Mouse (Mus musculus) thymus, postnatal 25 days (tissue): ENCODE data around the gene Macrod2.

ENCODE experiments used
- DNase-seq: peaks from one replicate; pipeline ENCODE4 v3.0.0; 2022

Gene Macrod2

DNA sequence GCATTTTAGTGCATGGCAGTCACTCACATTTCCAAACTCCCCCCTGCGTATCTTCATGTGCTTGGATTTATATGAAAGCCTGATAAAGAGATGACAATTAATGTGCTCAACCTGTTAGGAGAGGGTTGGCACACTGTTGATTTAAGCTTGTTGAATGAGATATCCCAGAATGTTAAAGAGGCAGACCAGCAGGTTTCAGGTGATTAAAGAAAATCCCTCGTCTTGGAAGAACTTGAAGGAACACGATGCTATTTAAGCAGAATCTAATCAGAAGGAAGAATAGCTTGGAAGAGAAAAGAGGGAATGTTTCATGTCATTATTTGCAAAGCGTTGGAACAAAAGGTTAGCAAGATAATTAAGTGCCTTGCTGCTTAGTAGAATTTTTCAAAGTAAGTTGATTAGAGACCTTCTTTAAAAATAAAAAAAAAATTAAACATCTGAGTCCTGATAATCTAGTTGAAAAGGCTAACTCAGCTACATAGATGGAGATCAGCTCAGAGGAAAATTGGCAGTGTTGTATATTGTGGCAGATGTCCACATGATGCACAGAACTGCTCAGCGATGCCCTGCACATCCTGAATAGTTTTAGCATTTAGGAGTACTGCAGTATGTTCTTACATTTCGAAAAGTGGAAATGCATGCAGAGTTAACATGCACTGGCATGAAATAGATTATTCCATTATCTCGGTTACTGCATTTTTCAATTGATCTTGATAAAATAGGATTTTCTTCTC lies 518.7 kb downstream of the Macrod2 start:
- no peak for DNase-seq

- DNase-seq: no peak
Observed at GRCm38 (mm10) chr2:140926922-140927321, 531.8 kb downstream of the Macrod2 start.

- DNase-seq: no peak
Observed at GRCm38 (mm10) chr2:140934483-140934882, 539.4 kb downstream of the Macrod2 start.

DNA sequence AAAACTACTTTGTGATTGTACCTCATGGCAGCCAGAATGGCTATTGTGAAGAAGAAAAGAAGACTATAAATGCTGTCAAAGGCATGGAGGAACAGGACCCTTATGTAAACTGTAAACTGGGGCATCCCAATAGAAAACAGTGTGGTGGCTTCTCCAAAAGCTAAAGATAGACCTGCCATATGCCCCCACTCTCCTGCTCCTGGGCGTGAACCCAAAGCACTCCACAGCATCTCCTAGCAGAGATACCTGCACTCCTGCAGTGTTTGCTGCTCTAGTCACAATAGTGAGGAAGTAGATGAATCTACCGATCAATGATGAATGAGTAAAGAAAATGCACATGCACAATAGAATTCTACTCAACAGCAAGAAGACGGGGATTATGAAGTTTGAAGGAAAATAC lies 554.4 kb downstream of the Macrod2 start:
- DNase-seq: no peak

DNA sequence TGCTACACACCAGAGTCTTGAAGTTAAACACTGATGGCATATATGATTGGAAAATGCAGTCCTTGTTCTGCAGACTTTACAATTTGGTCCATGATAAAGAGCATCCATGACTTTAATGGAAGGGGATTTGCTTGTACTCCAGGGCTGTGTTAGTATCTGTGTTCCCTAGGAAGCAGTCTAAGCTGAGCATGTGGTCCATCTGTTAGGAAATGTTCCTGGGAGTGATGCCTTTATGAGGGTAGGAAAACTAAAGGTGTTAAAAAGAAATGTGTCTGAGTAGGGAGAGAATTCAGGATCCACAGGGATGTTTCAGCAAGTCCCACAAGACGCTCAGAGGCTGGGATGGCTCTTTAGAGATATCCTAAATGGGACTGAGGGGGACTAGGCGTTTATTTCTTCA lies 564.1 kb downstream of the Macrod2 start:
- no peak for DNase-seq

DNA sequence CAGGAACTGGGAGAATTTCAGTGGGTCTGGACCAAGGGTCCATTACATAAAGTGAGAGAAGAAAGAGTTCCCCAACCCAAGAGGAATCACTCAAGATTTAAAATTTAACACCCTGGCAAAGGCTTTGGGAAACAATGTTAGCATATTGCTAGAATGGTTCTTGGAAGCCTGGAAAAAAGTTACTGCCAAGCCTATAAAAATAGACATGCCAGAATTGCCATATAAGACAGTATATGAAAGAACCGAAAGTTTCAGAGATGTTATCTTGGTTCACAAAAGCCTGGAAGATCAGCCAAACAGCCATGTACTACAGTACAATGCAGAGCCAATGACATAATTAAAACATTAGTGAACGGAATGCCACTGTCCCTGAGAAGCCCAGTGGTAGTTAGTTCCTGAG lies 575.1 kb downstream of the Macrod2 start:
- DNase-seq: no peak

GRCm38 (mm10) chr2:140971845-140972244 lies 576.7 kb downstream of the Macrod2 start:
- DNase-seq: no peak

- DNase-seq: no peak
Observed at GRCm38 (mm10) chr2:140985670-140986372, 590.7 kb downstream of the Macrod2 start.

- DNase-seq: no peak
Observed at GRCm38 (mm10) chr2:141003846-141004245, 608.7 kb downstream of the Macrod2 start.

DNA sequence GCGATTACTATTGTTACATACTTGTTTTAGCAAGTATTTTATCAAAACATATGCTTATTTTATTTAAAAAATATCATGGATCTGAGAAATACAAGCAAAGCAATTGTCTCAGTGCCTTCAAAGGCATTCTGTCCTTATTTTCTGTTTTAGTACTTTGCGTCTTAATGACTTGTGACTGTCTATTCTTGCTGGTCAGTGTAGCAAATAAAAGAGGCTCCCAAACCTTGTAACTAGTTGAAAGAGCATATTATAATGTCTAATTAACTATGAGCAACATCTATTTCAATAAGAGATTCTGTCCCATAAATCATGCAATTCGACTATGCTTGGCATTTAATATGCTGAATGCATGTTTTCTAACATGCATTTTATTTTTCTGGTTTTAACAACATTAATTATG lies 609.2 kb downstream of the Macrod2 start:
- no peak for DNase-seq

DNA sequence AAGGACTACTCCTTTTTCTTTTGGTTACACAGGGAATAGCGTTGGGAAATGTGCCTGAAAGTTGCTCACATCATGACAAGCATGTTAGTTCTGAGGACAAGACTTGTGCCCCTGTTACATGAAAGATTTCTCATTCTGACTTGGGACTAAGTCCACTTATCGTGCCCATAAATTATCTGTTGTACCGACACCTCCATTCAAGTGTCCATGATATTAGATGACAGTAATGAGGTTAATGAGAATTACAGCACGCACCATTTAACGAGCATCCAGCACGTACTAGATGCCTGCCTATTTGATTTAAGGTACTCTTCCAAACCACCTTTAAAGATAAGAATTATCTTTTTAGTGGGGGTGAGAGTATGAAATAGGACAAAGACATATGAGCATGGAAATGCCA lies 610.5 kb downstream of the Macrod2 start:
- DNase-seq: no peak

DNA sequence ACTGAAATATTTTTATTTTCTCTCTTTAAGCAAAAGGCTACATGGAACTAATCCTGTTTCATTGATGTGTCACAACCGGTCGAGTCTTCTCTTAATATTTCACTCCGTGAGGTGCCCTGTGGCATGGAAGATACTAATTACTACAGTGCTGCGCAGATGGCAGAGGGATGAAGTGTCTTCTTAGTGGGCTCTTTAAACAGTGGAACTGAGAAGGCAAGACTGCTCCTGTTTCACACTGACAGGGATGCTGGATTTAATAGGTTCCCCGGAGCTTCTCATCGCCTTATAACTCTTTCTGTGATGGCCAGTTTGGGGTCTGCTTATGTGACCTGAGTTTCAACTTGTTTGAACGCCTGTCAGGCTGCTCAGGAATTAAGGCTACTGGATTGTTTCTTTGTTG lies 612.6 kb downstream of the Macrod2 start:
- DNase-seq: no peak

- DNase-seq: no peak
Observed at GRCm38 (mm10) chr2:141008458-141008857, 613.3 kb downstream of the Macrod2 start.

- DNase-seq: no peak
Observed at GRCm38 (mm10) chr2:141013443-141014165, 618.5 kb downstream of the Macrod2 start.

DNA sequence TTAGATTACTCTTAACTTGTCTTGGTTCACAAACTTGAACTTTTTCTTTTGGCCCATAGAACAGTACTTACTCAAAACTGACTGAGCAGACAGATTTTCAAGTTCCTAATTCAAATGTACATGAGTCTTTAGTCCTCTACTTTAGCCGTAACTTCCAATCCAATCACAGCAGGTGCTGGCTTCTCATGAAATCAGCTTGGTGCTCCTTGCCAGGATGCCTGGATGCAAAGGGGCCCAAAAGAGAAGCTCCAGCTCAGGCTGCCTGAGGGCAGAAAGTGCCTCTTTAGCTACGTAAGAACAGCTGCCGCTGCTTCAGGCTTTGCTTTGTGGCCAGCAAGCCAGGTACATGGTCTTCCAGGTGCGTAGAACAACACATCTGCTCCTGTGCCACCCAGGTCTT lies 627.9 kb downstream of the Macrod2 start:
- no peak for DNase-seq

- no peak for DNase-seq
Observed at GRCm38 (mm10) chr2:141023916-141024315, 628.8 kb downstream of the Macrod2 start.

- DNase-seq: no peak
Observed at GRCm38 (mm10) chr2:141024316-141025043, 629.4 kb downstream of the Macrod2 start.

GRCm38 (mm10) chr2:141056685-141057454 lies 661.8 kb downstream of the Macrod2 start:
- DNase-seq: no peak

DNA sequence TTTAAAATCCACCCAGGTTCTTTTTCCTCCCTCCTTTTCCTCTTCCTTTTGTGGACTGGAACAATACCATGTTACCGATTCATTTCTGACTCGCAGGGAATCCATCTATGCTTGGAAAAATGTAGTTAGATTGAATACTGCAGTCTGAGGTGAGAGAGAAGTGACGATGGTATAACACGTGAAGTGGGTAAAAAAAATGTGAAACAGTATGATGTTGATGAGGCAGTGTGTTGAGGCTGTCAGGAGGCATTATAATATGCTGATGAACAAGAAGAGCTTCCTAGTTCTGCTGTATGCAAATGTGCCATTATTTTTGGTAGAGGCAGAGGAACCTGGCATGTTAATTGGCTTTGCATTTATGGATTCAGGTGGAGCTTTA lies 662.3 kb downstream of the Macrod2 start:
- DNase-seq: no peak

DNA sequence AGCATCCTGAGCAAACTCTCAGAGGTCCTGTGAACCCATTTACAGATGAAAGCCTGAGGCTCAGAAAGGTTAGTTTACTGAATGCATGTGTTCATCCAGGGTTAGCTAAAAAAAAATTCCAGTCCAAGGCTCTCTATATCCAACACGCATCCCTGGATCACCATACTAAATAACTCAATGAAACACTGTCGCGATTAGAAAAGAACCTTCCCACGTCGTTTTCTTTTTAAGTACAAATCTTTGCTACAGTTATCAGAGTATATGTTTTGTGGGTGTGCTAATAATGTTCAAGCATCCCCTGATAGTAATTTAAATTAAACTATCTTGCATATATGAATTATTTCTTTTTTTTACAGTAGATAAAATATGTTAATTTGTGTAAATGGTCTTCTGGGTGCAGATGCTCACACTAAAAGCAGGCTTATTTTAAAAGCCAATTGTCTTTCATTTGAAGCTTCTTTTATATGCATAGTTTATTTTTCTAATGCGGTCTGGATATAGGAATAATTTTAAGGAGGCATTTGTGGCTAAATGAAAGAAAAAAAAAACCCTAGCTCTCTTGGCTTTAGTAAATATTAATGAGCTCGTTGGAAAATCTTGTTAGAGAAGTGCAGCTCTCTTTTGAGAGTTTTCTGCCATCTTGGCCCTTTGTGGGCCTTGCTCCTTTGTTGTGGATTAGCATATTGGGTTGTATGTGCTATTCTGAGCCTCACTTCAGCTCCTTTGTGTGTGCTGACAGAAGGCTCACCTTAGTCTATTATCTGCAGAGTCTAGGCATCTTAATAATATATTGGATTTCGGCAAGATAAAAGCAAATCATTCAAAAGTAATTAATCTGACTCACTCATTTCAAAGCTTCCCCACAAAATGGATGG lies 679.1 kb downstream of the Macrod2 start:
- no peak for DNase-seq

DNA sequence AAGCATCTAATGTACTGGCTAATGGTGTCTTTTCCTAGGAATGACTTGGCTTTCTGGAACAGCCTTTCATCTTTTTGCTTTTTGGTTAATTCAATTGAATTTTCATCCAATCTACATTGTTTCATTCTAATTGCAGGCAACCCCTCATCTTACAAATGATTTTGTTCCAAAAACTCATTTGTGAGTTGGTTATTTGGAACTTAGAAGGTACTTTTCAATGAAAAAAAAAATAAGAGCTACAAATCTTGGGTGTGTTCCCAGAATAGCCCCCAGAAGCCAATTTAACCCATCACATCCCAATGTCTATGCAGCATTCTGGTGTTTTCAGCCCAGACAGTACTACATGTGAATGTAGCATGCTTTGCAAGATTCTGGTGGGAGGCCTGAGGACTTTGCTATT lies 683.1 kb downstream of the Macrod2 start:
- DNase-seq: no peak
